Mouse (Mus musculus): ENCODE results near the gene Tbpl2. TPM values are rescaled to one million over a fixed set of nuclear protein-coding genes. Genes with fewer than 3 reads are reported as not detected.

Gene Tbpl2
- polyA plus RNA-seq, 1 experiment from 2014 or later: not detected

Other genes starting within 250 kb of the Tbpl2 start
- 11.6 and 13.6 TPM in 2 replicates for gene Hnmt, start 47.2 kb downstream of the Tbpl2 start, polyA plus RNA-seq (2015; fragmentation: Nextera tagmentation; extraction: Ambion mirVana)
- gene Il1f8, start 56.6 kb upstream of the Tbpl2 start, polyA plus RNA-seq (2015; fragmentation: Nextera tagmentation; extraction: Ambion mirVana): not detected in 2 replicates
- not detected in 2 replicates for gene Il1f9, start 89.9 kb upstream of the Tbpl2 start, polyA plus RNA-seq (2015; fragmentation: Nextera tagmentation; extraction: Ambion mirVana)
- gene Il1f6, start 118.8 kb upstream of the Tbpl2 start, polyA plus RNA-seq (2015; fragmentation: Nextera tagmentation; extraction: Ambion mirVana): not detected in 2 replicates
- not detected in 2 replicates for gene Il1f5, start 180.4 kb upstream of the Tbpl2 start, polyA plus RNA-seq (2015; fragmentation: Nextera tagmentation; extraction: Ambion mirVana)
- gene Il1f10, start 194.6 kb upstream of the Tbpl2 start, polyA plus RNA-seq (2015; fragmentation: Nextera tagmentation; extraction: Ambion mirVana): not detected in 2 replicates
- 0.80 TPM in 1 of 2 replicates, not detected in the other for gene Il1rn, start 240.3 kb upstream of the Tbpl2 start, polyA plus RNA-seq (2015; fragmentation: Nextera tagmentation; extraction: Ambion mirVana)